Mouse (Mus musculus) limb, embryonic 10.5 days (tissue): ENCODE data around the gene Rassf8. TPM values are rescaled to one million over a fixed set of nuclear protein-coding genes. Genes with fewer than 3 reads are reported as not detected.
A peak's percentile ranks its signal among the peaks of the same experiment; 100 is the strongest.

Source experiments
- DNase-seq: peaks from one replicate; pipeline ENCODE4 v3.0.0-alpha.2; 2017; ENCODE audit warnings: low spot score
- H3K27ac ChIP-seq: fragments of 300-500 bp; sonication (generic); 2 replicates; pipeline ENCODE4 v1.5.1; 2016; ENCODE audit warnings: mild to moderate bottlenecking
- H3K27me3 ChIP-seq: fragments of 300-500 bp; sonication (generic); 2 replicates; pipeline ENCODE4 v1.6.1; 2016; ENCODE audit warnings: low read depth, mild to moderate bottlenecking; ENCODE audit not compliant: poor library complexity, severe bottlenecking
- H3K36me3 ChIP-seq: fragments of 300-500 bp; sonication (generic); 2 replicates; pipeline ENCODE4 v1.6.1; 2016; ENCODE audit warnings: mild to moderate bottlenecking, moderate library complexity
- H3K4me1 ChIP-seq: fragments of 300-500 bp; sonication (generic); 2 replicates; pipeline ENCODE4 v1.6.1; 2016
- H3K4me3 ChIP-seq: fragments of 300-500 bp; sonication (generic); 2 replicates; pipeline ENCODE4 v1.5.1; 2016; ENCODE audit warnings: mild to moderate bottlenecking, moderate library complexity
- H3K9me3 ChIP-seq: fragments of 300-500 bp; sonication (generic); replicated peaks from 2 replicates; pipeline ENCODE4 v1.6.1; 2016; ENCODE audit warnings: mild to moderate bottlenecking
- WGBS: fragments of 180-500 bp; shearing (Covaris S2); methylation state at CpG from one replicate; pipeline ENCODE4 v1.1.7; 2016; 5-methylcytosine and 5-hydroxymethylcytosine counted together
- polyA plus RNA-seq: library from polyadenylated mRNA; unstranded; fragments of >200 nt; fragmentation: Nextera tagmentation; extraction: Ambion mirVana; gene quantifications from 2 replicates; pipeline ENCODE4 v1.2.1, GENCODE M21; 2016

The Rassf8 gene
- polyA plus RNA-seq, 1 experiment from 2014 or later, result 6.4 TPM

DNA sequence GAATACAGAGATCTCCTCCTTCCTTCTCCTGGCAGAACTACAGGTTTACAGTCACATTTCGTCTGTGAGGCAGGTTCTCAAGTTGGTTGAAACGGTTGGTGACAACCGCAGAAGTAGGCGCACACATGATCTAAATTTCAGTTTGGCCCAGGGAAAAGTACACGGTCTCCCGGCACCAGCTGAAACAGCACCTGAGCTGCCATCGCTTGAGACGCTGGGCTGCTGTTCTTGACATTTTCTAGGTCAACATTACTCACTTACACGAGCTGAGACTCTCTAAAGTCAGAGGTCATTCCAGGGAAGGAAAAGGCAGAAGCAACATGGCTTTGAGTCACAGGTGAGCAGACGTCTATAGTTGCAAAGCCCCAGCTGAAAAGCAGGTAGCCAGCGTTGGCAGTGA is 105.4 kb downstream of the Rassf8 start:
- WGBS, result 85% methylated on average over 11 of the region's 11 CpGs
- Histone ChIP-seq H3K27me3 (no peaks in the 10 kb centered on the region), H3K9me3 (no peaks in the 10 kb centered on the region), H3K27ac (no peak overlapping the region), H3K4me1 (peaks cover 19% of the 10 kb centered on the region), H3K36me3 (no peaks in the 10 kb centered on the region), H3K4me3 (no peak overlapping the region)
- DNase-seq, result no peak

- 92% methylated on average over 7 of the region's 7 CpGs for WGBS
- no peaks in the 10 kb centered on the region for H3K27me3 ChIP-seq
- H3K4me3 ChIP-seq, result no peak overlapping the region
- peaks cover 19% of the 10 kb centered on the region for H3K4me1 ChIP-seq
- no peaks in the 10 kb centered on the region for H3K9me3 ChIP-seq
- DNase-seq, result no peak
- no peak overlapping the region for H3K27ac ChIP-seq
- no peaks in the 10 kb centered on the region for H3K36me3 ChIP-seq
Observed at GRCm38 (mm10) chr6:145852708-145853107, 106.2 kb downstream of the Rassf8 start.

DNA sequence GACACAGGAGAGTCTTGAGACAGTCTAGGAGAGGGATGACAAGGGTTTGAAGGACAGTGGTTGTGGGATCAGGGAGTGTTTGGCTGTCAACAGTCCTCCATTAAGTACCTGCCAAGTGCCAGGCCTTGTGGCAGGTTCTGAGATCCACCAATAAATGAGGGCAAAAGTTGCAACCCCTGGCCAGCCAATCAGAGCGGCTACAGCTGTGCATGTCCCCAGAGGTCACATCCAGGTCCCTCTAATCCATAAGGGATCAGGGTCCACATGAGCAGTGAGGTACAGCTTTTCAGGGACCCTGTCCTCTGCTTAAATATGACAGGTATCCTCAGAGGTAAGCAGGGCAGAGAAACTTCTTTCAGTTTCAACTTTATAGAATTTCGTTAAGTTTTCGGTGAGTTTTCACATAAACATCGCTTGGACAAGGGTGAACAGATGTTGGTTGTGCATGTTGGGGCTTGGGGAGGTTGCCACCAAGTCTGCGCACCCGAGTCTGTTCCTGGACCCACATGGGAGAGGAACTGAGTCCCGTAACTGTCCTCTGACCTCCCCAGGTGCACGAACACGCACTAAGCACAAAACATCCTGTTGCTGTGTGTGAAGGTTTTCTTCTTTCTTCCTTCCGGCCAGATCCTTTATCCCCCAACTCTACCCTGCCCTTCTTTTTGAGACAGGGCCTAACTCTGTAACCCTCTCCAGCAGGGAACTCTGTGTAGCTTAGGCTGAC is 107.0 kb downstream of the Rassf8 start:
- Histone ChIP-seq H3K27ac (no peak overlapping the region), H3K9me3 (no peaks in the 10 kb centered on the region), H3K4me1 (peaks cover 19% of the 10 kb centered on the region), H3K27me3 (no peaks in the 10 kb centered on the region), H3K36me3 (no peaks in the 10 kb centered on the region), H3K4me3 (no peak overlapping the region)
- WGBS, result 90% methylated on average over 10 of the region's 10 CpGs
- no peak for DNase-seq

DNA sequence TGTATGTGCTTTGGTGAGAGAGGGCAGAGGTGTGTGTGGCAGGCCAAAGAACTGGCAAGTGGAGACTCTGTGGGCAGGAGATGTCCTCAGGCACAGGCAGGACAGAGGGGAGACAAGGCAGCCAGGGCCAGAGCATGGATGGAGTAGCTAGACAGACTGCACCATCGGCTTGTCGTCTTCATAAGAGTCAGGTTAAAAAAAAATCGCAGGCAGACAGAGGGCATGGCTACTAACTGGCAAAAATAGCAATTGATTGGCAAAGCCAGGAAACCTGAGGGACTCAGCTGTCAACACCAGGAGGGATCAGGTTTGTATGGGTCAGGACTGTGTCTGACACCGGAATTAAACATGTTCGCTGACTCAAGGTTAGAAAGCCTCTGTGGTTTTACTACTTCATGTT is 108.2 kb downstream of the Rassf8 start:
- H3K4me3 ChIP-seq, result no peak overlapping the region
- no peak for DNase-seq
- peaks cover 19% of the 10 kb centered on the region for H3K4me1 ChIP-seq
- H3K27me3 ChIP-seq, result no peaks in the 10 kb centered on the region
- no peaks in the 10 kb centered on the region for H3K36me3 ChIP-seq
- 0 out of 2 replicates have a peak overlapping the region, but pooled peaks have one; percentile 9 for H3K27ac ChIP-seq
- no peaks in the 10 kb centered on the region for H3K9me3 ChIP-seq
- 80% methylated on average over 5 of the region's 5 CpGs for WGBS

DNA sequence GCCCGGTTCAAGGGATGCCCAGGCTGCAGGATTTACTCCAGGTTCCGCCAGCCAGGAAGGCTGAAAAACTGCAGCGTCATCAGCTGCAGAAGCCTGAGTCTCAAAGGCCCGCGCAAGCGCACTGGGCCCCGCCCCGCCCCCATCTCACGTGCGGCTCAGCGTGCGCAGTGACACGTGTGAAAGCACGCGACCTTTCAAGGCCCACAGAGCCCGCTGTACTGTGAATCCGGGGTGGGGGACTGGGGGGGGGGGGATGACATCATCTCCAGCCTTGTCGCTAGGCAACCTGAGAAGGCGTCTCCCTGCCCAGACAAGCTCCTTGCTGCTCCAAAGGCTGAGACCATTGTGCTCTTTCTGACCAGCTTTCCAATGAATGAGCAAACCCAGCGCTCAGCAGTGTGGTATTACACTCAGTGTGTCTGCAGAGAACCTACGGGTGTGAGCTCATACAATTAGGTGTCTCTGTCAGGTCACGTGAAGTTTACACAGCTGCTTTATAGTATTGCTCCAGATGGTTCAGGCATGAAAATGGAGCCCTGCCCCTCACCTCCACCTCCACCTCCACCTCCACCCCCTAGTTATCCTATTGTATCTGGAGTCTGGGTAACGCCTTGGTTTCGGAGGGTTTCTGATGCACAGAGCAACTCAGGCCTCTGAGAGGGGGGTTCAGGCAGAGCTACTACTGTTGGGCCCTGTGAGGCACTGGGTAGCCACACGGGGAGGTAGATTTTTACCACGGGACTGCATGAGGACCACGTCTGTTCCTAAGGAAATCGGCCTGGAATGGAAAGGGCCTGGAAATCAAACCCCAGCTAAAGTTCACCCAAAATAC is 109.4 kb downstream of the Rassf8 start:
- peak; percentile 98 for DNase-seq
- Histone ChIP-seq H3K4me3 (peak overlapping the region; percentile 41), H3K27me3 (peaks cover 8% of the 10 kb centered on the region; the same call in 1 of the 2 replicates), H3K9me3 (no peaks in the 10 kb centered on the region), H3K27ac (peak overlapping the region; percentile 57), H3K4me1 (peaks cover 19% of the 10 kb centered on the region), H3K36me3 (no peaks in the 10 kb centered on the region)
- 12% methylated on average over 28 of the region's 28 CpGs for WGBS

DNA sequence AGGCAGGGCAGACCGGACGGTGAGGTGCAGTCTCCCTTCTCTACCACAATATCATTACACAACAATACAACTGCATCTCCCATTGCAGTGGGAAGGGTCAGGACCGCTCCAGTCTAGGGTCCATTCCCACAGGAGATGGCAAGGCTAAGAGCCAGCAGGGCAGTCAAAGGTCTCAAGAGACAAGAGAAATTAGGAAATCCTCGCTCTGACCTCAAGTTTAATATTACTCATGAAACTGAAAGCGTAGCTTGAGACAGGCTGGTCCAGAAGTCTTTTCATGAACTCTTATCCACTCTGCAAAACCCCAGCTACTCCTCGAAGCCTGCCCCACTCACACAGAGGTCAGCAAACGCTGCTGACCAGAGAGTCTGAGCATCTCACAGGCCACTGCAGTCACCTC is 110.9 kb downstream of the Rassf8 start:
- Histone ChIP-seq H3K27me3 (peaks cover 23% of the 10 kb centered on the region), H3K27ac (no peak overlapping the region), H3K36me3 (no peaks in the 10 kb centered on the region), H3K4me3 (no peak overlapping the region), H3K9me3 (no peaks in the 10 kb centered on the region), H3K4me1 (peaks cover 19% of the 10 kb centered on the region)
- 92% methylated on average over 7 of the region's 7 CpGs for WGBS
- no peak for DNase-seq

- Histone ChIP-seq H3K27ac (no peak overlapping the region), H3K9me3 (no peaks in the 10 kb centered on the region), H3K27me3 (peaks cover 33% of the 10 kb centered on the region), H3K36me3 (no peaks in the 10 kb centered on the region), H3K4me1 (peaks cover 29% of the 10 kb centered on the region), H3K4me3 (no peak overlapping the region)
- 58% methylated on average over 8 of the region's 8 CpGs for WGBS
- DNase-seq, result no peak
Observed at GRCm38 (mm10) chr6:145858414-145858813, 111.9 kb downstream of the Rassf8 start.

- DNase-seq, result no peak
- peaks cover 38% of the 10 kb centered on the region for H3K4me1 ChIP-seq
- no peaks in the 10 kb centered on the region for H3K36me3 ChIP-seq
- no peak overlapping the region for H3K27ac ChIP-seq
- H3K9me3 ChIP-seq, result no peaks in the 10 kb centered on the region
- 55% methylated on average over 2 of the region's 2 CpGs for WGBS
- peaks cover 52% of the 10 kb centered on the region for H3K27me3 ChIP-seq
- H3K4me3 ChIP-seq, result no peak overlapping the region
Observed at GRCm38 (mm10) chr6:145860350-145860749, 113.8 kb downstream of the Rassf8 start.

DNA sequence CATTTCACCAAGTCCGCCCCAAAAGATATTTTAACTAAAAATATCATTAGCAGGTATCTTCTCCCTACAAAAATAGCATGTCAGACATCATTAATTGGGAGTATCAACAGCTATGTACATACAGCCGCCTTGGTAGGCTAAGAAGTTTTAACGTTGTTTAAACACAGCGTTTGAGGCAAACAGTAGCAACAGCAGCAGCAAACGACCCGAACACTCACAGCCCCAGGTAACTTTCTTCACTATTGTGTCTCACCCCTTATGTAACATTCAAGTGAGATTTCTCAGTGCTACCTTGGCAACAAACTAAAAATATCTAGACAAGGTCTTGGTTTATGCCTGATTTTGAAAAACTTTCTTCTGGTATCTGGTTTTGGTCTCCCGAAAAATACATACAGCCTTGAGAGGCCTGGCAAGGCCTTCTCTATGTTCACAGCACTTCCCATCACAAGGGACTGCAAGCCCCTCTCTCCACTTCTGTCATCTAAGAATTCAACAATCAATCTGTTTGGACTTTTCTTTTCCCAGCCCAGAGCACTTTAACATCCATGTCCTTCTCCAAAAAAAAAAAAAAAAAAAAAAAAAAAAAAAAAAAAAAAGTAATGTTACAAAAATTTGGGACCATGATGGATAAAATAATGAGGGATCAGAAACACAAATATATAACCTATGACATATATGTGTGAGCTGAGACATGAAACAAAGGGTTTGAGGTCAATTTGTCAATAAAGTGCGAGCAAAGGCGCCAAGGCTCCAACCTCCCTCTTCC is 115.1 kb downstream of the Rassf8 start:
- no peak overlapping the region for H3K27ac ChIP-seq
- H3K36me3 ChIP-seq, result no peaks in the 10 kb centered on the region
- H3K9me3 ChIP-seq, result no peaks in the 10 kb centered on the region
- no peak for DNase-seq
- H3K4me1 ChIP-seq, result peaks cover 41% of the 10 kb centered on the region
- peaks cover 64% of the 10 kb centered on the region for H3K27me3 ChIP-seq
- H3K4me3 ChIP-seq, result no peak overlapping the region
- WGBS, result 80% methylated on average over 9 of the region's 9 CpGs

- no peaks in the 10 kb centered on the region for H3K36me3 ChIP-seq
- peak overlapping the region; percentile 68 for H3K4me3 ChIP-seq
- peaks cover 48% of the 10 kb centered on the region for H3K4me1 ChIP-seq
- no peaks in the 10 kb centered on the region for H3K9me3 ChIP-seq
- H3K27ac ChIP-seq, result no peak overlapping the region
- peaks cover 70% of the 10 kb centered on the region for H3K27me3 ChIP-seq
- WGBS, result 20% methylated on average over 4 of the region's 4 CpGs
- no peak for DNase-seq
Observed at GRCm38 (mm10) chr6:145862321-145862720, 115.8 kb downstream of the Rassf8 start.

- peak; percentile 66 for DNase-seq
- Histone ChIP-seq H3K9me3 (no peaks in the 10 kb centered on the region), H3K4me1 (peaks cover 51% of the 10 kb centered on the region), H3K27me3 (peaks cover 73% of the 10 kb centered on the region), H3K27ac (peak overlapping the region; percentile 75), H3K4me3 (peak overlapping the region; percentile 68), H3K36me3 (no peaks in the 10 kb centered on the region)
- under 1% methylated on average over 35 of the region's 35 CpGs for WGBS
Observed at GRCm38 (mm10) chr6:145862739-145863064, 116.2 kb downstream of the Rassf8 start.

- WGBS, result under 1% methylated on average over 85 of the region's 105 CpGs
- H3K27me3 ChIP-seq, result peaks cover 80% of the 10 kb centered on the region
- peak; percentile 67 for DNase-seq
- no peaks in the 10 kb centered on the region for H3K9me3 ChIP-seq
- H3K36me3 ChIP-seq, result no peaks in the 10 kb centered on the region
- peak overlapping the region; percentile 68 for H3K4me3 ChIP-seq
- peak overlapping the region; percentile 75 for H3K27ac ChIP-seq
- H3K4me1 ChIP-seq, result peaks cover 51% of the 10 kb centered on the region
Observed at GRCm38 (mm10) chr6:145863065-145863971, 116.8 kb downstream of the Rassf8 start.
